Mouse (Mus musculus): ENCODE data around the gene Klk1b3.
"Not testable (repeated sequence)": the region's sequence is repeated elsewhere in the genome, so short reads cannot be mapped to it uniquely, and the experiment has no call there.

Gene Klk1b3

DNA sequence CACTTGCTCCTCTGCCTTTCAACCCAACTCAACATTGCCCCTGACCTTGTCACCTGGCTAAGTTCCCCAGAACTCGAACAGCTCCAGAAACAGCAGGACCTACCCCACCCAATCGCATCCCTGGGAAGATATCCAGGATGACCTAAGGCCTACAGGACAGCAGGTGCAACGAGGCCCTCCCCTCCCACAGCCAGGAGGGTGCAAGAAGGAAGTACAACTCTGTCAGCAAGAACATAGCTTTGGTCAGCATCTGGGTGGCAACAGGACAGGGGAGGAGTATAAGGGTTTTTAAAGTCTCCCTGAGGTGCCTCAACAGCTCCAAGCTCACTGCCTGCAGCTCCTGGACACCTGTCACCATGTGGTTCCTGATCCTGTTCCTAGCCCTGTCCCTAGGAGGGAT is at the start of gene Klk1b3:
TSS of gene Klk1b3 (plus strand) at position 301 of the 400 bp plus-strand sequence.
- no peak for DNase-seq (ENCODE audit: low spot score)

DNA sequence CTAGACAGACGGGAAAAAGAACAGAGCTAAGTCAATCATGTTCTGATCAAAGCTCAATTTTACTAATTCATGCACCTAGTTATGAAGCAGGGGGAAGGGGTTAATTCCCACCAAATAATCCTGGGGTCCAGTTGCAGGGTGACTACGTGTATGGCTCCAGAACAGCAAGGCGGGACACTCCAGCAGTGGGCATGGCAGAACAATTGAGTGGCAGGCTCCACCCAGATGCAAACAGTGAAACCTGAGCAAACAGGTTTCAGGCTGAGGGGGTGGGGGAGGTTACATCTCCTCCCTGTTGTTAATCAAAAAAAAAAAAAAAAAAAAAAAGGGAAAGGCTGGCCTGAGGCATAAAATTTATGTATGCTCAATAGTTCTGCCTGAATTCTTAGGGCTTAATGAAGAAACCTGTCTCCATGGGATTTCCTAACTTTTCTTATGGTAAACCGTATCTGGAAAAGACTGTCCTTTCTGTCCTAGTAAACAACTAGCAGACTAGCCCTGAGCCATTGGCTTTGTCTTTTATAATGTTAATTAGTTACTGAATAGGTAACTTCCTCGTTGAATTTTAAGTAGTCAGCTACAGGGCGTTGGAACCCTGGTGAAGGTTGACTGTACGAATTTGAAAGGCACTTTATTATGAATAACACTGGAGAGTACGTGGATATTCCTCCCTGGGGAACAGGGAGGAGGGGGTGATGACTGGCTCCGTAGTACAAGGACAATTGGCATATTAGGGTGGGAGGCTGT is 18.5 kb upstream of the Klk1b3 start:
- no peak for DNase-seq (ENCODE audit: low spot score)

DNA sequence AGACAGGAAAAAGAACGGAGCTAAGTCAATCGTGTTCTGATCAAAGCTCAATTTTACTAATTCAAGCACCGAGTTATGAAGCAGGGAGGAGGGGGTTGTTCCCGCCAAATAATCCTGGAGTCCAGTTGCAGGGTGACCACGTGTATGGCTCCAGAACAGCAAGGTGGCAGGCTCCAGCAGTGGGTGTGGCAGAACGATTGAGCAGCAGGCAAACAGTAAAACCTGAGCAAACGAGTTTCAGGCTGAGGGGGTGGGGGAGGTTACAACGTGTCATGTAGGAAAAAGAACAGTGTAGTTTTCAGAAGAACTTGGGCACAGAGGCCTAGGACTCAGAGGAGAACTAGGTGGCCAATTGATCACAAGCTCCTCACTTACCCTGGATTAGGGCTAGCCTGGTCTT is 11.5 kb upstream of the Klk1b3 start:
- DNase-seq (ENCODE audit: low spot score), result not testable (repeated sequence)

- not testable (repeated sequence) for DNase-seq (ENCODE audit: low spot score)
Observed at GRCm38 (mm10) chr7:44187936-44188335, 10.1 kb upstream of the Klk1b3 start, which contains the start of gene Klk1b24. Klk1b24 (plus strand) TSS chr7:44188236.

- DNase-seq (ENCODE audit: low spot score), result not testable (repeated sequence)
Observed at GRCm38 (mm10) chr7:44193466-44193865, 4.5 kb upstream of the Klk1b3 start.

- not testable (repeated sequence) for DNase-seq (ENCODE audit: low spot score)
Observed at GRCm38 (mm10) chr7:44207135-44207534, 9.1 kb downstream of the Klk1b3 start, which contains the start of gene Klk1b4. Klk1b4 (plus strand) TSS chr7:44207435.

DNA sequence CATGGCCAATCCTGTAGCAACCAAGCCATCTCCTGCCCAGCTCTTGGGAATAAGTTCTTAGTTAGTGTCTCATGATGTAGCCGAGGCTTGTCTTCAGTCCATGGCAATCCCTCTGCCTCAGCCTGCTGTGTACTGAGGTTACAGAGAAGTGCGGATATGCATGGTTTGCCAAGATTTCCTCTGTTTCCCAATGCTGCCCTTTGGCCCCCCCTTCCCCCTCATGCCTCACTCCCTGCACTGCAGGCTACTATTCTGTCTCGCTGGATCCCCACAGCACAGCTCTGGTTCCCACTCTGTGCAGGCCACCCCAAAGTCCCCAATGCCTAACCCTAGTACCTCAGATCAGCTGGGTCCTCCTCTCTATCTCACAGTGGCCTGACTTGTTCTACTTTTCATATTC is 10.3 kb downstream of the Klk1b3 start:
- no peak for DNase-seq (ENCODE audit: low spot score)

DNA sequence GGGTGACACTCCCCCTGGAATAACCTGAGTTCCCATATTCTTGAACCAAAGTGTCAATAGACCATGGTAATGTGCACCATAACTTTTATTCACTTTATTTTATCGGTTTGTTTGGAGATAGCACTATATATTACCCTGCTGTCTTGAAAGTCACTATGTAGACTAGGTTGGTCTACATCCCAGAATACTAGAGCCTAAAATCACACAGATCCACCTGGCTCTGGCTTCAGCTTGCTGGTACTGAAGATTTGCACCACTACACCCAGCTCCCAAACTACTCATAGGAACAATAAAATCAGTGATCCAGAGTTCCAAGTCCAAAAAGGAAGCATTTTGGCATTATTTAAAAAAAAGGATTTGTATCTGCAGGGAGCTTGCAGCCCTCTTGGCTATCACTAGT is 17.7 kb downstream of the Klk1b3 start, which contains the start of gene Klk1b5:
TSS of gene Klk1b5 (plus strand) at position 301 of the 400 bp plus-strand sequence.
- DNase-seq (ENCODE audit: low spot score), result no peak

DNA sequence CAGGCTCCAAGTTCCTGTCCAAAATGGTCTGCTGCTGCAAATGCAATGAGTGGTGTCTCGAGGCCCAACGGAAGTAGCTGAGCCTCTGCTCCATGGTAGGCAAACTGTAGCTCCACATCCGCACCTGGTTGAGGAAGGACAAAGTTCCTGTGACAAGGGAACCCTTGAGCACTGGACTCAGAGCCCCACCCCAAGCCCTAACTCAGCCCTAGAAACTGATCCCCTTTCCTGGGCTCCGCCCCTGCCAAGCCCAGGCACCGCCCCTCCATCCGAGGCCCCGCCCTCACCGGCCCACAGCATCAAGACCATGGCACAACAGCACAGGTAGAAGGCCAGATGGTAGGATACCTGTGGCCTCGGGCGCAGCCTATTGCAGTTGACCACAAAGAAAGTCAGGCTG is 23.6 kb downstream of the Klk1b3 start:
- not testable (repeated sequence) for DNase-seq (ENCODE audit: low spot score)

- DNase-seq (ENCODE audit: low spot score), result not testable (repeated sequence)
Observed at GRCm38 (mm10) chr7:44222335-44222734, 24.3 kb downstream of the Klk1b3 start.

GRCm38 (mm10) chr7:44225076-44225475 is 27.1 kb downstream of the Klk1b3 start, which contains the start of gene Klk1:
Klk1 (plus strand) TSS chr7:44225360.
- DNase-seq (ENCODE audit: low spot score), result no peak

DNA sequence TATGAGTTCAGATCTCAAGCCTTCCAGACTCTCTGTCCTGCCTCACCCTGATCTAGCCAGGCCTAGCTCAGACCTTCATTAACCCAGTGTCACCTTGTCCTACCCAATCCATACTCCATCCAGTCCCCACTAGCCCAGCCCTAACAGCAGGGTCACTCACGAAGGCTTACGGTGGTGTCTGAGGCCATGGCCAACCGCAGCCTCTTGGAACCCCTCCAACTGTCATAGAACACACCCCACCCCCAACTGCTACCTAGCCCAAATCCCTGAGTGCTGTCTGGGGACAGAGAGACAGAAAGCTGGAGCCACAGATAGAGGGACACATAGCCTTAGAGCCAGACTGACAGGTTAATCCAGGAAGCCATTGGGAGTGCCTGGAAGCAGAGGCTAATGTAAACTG is 37.9 kb downstream of the Klk1b3 start, which contains the start of gene Gm36864:
TSS of gene Gm36864 (plus strand) at position 269 of the 400 bp plus-strand sequence.
- DNase-seq (ENCODE audit: low spot score), result no peak

- DNase-seq (ENCODE audit: low spot score), result no peak
Observed at GRCm38 (mm10) chr7:44239913-44240312, 41.9 kb downstream of the Klk1b3 start.

DNA sequence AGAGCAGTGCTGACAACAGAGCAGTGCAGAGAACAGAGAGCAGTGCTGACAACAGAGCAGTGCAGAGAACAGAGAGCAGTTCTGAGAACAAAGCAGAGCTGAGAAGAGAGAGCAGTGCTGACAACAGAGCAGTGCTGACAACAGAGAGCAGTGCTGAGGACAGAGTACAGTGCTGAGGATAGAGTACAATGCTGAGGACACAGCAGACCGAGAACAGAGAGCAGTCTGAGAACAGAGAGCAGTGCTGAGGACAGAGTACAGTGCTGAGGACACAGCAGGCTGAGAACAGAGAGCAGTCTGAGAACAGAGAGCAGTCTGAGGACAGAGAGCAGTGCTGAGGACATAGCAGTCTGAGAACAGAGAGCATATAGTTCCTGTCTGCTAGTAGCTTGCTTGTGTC is 42.7 kb downstream of the Klk1b3 start:
- DNase-seq (ENCODE audit: low spot score), result no peak

GRCm38 (mm10) chr7:44241163-44241562 is 43.2 kb downstream of the Klk1b3 start:
- DNase-seq (ENCODE audit: low spot score), result no peak

- no peak for DNase-seq (ENCODE audit: low spot score)
Observed at GRCm38 (mm10) chr7:44244080-44244479, 46.1 kb downstream of the Klk1b3 start.

- peak; percentile 94 for DNase-seq (ENCODE audit: low spot score)
Observed at GRCm38 (mm10) chr7:44246055-44246983, 48.3 kb downstream of the Klk1b3 start, which contains the start of the genes 1700028J19Rik and 2410002F23Rik. 1700028J19Rik (minus strand) TSS chr7:44246695. 2410002F23Rik (plus strand) TSS chr7:44246722.

GRCm38 (mm10) chr7:44246984-44247470 is 49.0 kb downstream of the Klk1b3 start:
- DNase-seq (ENCODE audit: low spot score), result peak; percentile 70

DNA sequence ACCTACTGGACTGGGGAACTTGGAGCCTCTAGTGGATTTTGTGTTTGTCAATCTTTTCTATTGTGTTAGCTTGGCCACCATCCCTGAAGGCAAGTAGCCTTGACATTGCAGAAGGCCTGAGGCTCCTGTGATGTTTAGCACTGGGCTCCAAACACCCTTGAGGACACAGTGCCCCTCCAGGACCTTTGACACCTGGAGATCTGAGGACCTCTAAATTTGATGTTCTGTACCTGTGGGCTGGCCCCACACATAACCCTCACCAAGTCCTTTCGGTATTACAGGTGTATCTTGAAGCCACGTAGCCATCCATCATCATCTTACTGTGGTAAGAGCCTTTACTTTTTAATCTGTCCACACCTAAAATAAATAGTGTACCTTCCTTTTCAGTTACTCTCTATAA is 50.0 kb downstream of the Klk1b3 start:
- DNase-seq (ENCODE audit: low spot score), result no peak

- no peak for DNase-seq (ENCODE audit: low spot score)
Observed at GRCm38 (mm10) chr7:44249248-44249647, 51.3 kb downstream of the Klk1b3 start.

DNA sequence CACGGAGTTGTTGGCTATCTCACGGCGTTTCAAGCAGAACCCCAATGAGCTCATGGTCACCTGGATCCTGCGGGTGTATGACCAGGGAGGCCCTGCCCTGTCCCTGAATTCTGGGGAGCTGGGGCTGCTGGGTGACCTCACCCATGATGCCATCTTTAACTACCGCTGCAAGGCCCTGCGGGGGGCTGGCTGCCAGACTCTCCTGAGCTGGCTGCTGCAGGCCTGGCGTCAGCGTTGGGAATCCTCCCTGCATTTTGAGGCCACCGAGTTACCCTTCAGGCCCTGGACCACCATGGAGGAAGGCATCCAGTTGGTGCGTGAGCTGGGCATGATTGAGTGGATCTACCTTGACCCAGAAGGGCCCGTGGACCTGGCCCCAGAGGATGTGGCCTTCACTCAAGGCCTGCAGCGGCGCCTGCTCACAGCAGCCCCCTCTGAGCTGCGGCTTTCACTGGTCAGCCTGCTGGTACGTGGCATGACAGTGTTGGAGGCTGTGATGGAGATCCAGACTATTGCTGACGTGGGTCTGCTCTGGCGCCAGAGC is 52.8 kb downstream of the Klk1b3 start:
- not testable (repeated sequence) for DNase-seq (ENCODE audit: low spot score)

Data from retina, embryonic 14.5 days (tissue).